Mouse (Mus musculus) G1E-ER4 (cell line): ENCODE results near the gene Smc3. TPM values are rescaled to one million over a fixed set of nuclear protein-coding genes. Genes with fewer than 3 reads are reported as not detected.
"Not testable (repeated sequence)": the region's sequence is repeated elsewhere in the genome, so short reads cannot be mapped to it uniquely, and the experiment has no call there.

Experiments used
- GATA1 ChIP-seq: IDR thresholded peaks from one replicate; pipeline ENCODE4 v1.8.0; 2012; ENCODE audit warnings: low read length, inconsistent platforms
- polyA plus RNA-seq: library from polyadenylated mRNA; stranded (reverse); fragments of >175 nt; gene quantifications from 2 replicates; pipeline ENCODE4 v1.2.3, GENCODE M21; 2012

The Smc3 gene
- polyA plus RNA-seq, 1 experiment = 36.3 TPM

DNA sequence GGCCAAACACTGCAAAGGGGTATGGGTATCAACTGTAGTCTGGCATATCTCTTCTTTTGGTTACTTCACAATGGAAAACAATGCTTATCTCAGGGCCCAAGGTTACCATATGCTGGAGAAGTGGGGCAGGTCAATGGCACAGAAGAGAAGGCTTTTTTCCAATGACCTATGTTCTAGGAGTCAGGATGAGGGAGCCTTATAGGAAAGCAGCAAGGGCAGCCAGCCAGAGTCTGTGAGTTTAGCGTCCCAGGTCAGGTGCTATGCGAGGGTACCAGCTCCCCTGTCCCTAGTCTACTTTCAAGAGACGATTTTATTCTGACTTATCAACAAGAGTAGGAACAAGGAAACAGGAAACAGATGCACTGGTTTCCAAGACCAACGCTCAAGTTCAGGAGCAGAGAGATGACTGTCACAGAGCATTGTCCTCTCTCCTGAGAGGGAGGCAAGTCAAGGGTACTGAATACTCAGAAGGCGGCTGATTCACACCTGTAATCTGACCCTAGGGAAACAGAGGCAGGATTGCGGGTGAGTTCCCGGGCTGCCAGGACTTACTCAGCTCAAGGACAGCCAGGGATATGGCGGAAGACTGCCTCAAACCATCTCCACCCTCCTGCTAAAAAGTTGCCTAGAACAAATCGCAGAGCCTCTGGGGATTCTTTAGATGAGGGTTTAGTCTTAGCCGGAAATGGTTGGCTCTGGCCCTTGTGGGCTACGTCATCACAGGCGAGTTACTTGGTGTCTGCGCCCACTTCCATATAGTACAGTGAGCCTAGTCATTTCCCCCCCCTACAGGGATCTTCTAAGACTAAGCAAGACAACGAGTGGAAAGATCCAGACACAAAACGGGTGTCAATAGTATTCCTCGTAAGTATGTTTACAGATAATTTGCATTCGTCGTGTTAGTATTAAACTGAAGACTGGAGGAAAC is 28.4 kb upstream of the Smc3 start:
- no peak for TF ChIP-seq GATA1

DNA sequence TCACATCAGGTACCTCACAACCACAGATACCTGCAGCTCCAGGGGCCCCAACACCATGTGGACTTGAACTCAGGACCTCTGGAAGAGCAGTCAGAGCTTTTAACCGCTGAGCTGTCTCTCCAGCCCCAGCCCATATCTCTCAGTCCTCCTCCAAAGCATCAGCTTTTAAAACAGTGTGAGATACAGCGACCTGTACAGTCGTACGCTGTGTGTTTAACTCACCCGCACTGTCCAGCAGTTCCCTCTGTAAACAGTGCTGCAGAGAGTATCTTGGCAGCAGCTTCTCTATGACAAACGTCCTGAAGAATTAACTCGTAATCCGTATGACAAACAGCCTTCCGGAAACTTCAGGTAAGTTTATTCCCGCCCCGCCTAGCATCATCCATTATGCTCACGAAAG is 27.6 kb upstream of the Smc3 start:
- TF ChIP-seq GATA1 = no peak

- no peak for TF ChIP-seq GATA1
Observed at GRCm38 (mm10) chr19:53573151-53573550, 27.0 kb upstream of the Smc3 start.

- TF ChIP-seq GATA1 = no peak
Observed at GRCm38 (mm10) chr19:53574131-53574530, 26.1 kb upstream of the Smc3 start.

GRCm38 (mm10) chr19:53574546-53574945 is 25.7 kb upstream of the Smc3 start:
- no peak for TF ChIP-seq GATA1

DNA sequence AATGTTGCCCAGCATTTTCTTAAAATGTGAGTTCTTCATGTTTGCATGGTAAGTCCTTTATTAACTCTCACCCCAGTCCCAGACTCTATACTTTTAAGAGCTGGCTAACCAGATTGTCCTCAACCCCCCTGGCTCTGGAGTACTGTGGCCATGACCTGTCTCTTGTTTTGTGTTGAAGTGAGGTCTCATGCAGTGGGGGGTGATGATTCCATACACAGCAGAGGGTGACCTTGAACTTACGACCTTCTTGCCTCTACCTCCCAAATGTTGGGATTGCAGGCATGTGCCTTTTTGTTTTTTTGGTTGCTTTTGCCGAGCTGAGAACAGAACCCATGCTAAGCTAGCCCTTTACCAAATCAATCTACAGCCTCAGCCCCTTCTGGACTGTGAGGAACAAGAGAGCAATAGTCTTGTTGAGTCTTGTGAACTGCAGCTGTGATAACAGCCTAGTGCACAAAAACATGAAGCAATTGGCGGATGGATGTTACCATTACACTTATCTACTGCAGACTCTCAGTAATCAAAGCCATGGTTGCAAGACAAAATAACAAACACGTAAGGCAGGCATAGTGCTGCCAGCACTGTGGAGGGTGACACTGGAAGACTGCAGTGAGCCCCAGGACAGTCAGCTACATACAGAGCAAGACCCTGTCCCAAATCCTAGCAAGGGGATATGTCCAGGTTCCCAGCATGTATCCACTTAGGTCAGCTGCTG is 24.7 kb upstream of the Smc3 start:
- no peak for TF ChIP-seq GATA1

DNA sequence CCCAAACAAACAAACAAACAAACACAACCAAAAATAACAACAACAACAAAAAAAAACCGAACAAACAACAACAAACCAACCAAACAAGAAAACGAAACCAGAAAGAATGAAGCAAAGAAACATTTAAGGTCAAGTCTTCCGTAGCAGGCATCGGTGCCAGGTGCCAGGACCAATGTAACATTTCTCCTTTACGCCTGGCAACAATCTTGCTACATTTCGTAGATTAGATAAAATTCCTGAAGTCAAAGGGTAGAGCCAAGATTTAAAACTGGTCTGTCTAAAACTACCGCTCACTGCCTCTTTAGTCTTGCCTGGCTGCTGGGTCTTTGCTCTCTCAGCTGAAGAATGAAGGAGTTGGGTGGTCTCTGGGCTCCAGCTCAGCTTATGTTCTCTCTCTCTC is 24.1 kb upstream of the Smc3 start:
- TF ChIP-seq GATA1 = no peak

DNA sequence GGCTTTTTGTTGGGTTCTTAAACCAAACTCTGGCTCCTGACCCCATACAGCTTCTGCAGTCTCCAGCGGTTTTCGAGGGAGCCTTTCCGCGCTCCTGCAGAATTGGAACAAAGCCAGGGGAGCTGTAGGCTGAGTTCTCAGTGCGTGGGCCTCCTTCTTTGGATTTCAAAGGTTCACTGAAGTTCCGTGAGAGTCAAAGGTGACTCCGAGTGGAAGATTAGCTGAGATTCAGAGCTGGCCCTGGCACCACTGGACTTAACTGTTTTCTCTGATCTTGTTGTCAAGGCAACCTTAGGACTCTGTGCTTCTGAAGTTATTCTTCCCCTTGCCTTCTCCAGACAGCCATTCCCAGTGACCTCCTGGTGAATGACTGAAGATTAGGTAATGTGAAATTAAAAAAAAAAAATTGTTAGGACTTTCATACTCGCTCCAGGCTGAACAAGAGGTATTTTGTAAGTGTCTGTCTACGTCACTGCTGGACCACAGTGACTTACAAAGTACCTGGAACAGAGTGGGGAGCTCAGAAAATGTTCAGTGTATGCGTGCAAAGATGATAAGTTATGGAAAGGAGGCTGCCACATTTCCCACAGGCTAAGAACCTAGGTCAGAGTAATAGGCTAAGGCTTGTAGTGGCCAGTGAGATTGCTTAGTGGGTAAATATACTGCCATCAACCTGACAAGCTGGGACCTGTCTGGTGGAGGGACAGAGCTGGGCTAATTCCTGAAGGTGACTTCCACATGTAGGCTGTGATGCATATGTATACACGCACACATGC is 23.0 kb upstream of the Smc3 start:
- no peak for TF ChIP-seq GATA1

DNA sequence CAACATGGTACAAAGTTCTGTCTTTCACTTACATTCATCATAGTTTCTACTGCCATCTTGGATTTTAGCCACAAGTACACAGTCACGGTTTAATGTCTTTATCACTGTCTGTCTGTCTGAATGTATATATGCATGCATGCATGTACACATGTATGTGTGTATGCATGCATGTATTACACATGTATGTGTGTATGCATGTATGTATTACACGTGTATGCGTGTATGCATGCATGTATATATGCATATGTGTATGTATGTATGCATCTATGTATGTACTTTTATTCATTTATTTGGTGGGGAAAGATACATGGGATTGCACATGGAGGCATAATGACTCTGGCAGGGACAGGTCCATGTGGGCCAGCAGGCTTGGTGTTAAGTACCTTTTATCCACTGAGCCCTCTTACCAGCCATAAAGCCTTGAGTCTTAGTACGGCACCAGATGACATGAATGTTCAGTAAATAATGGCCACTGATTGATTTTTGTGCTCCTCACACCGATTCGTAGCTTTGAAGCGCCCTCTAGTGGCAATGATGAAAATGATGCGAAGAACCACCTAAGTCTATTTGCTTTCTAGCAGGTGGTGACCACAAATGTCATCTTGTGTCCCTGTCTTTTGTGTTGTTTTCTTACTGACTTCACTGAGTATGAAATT is 21.5 kb upstream of the Smc3 start:
- TF ChIP-seq GATA1 = no peak

DNA sequence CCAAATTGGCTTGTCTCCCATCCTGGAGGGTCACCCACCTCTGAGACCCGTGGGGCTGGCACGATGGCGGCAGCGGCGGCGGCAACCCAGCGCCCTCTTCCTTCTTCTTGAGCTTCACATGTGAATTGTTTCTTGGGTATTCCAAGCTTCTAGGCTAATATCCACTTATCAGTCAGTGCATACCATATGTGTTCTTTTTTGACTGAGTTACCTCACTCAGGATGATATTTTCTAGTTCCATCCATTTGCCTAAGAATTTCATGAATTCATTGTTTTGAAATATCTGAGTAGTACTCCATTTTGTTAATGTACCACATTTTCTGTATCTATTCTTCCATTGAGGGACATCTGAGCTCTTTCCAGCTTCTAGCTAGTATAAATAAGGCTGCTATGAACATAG is 11.2 kb upstream of the Smc3 start, which contains the start of gene Nutf2-ps1:
Nutf2-ps1 (minus strand) TSS at position 101 of the 400 bp plus-strand sequence.
- TF ChIP-seq GATA1 = not testable (repeated sequence)

DNA sequence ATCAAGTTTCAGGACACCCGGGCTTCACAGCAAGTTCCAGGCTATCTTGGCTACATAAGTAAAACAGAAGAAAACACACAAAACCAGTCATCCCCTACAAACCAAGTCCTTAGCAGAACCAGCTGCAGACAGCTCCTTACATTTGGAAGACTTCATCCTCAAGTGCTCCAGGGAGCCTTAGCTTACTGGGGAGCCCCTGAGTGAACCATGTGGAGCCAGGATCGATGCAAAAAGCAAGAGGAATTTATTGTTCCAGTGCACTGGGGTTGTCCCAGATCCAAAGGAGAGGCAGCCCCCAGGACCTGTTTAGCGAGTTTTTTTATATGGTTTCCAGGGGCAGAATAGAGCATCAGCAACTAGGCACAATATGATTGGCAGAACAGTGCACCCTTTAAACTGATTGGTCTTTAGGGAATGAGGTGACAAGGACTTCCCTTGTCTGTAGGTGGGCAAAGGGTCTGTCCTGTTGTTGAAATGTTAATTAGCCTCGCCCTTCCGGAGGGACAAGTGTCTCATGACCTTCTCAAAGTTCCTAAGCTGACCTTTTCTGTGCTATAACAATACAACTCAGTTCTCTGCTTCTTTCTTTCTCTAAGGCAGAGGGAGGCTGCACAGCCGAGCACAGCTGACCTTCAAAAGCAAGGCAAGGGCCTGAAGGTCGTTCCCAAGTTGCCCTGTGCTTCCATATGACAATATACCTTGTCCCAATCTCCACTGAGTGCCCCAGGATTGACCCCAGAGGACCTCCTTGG is 3.3 kb upstream of the Smc3 start:
- TF ChIP-seq GATA1 = no peak

DNA sequence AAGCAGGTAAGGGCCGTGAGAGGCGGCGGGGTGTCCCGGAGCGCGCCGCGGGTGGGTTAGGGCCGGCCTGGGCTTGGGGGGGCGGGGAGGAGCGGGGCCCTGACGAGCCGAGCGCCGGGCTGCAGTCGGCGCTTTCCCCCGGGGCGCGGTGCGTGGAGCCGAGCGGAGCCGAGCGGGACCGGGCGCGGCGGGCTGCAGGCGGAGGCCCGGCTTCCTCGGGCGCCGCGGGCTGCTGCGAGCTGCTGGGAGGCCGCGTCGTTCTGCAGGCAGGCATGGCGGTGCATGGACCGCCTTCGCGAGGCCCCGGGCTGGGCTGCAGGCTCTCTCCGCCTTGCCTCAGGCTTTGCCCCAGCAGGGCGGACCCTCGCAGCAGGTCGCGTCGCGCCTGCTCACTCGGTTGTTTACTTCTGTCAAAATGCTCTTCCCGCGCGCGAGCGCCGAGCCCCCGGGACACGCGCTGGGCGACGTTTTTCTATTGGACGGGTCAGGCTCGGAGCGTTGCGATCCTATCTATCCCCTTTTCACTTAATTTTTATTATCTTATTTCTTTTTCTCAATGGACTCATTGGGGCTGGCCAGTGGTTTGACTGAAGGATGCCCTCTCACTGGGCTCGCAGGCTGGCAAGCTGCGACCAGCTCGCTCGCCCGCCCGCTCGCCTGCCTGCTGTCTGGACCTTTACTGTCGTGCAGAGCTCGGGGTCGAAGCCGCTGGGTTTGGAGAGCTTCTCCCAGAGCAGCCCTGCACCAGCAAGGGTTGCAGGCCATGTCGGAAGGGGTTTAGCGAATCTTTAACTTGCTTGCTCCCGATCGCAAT is 558 bp downstream of the Smc3 start:
- no peak for TF ChIP-seq GATA1

DNA sequence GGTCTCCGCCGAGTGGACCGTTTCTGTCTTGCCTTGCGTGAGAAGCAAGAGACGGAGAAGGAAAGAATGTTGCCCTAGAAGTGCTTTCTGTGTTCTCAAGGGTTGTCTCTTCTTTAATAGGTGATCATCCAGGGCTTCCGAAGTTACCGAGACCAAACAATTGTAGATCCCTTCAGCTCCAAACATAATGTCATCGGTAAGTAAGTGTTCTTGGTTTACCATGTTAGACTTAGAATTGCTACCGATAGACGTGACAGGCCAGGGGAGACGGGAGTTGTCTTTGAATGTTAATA is 1.1 kb downstream of the Smc3 start:
- no peak for TF ChIP-seq GATA1

DNA sequence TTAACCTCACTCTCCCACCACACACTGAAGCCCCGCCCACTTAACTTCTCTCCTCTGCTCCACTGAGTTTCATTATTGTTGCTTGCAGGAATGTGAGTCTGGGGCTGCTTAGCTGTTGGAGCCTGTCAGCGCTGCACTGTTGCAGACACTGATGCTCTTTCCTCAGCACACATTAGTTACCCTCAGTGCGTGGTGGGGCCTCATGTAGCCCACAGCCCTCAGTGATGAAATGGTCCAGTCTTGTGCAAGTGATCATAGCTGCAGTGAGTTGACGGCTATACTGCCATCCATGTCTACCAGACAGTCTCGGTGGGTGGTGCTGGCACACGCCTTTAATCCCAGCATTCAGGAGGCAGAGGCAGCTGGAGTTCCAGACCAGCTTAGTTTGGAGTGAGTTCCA is 8.7 kb downstream of the Smc3 start:
- no peak for TF ChIP-seq GATA1
